Mouse (Mus musculus) right cerebral cortex, postnatal 25 days (tissue): ENCODE data around the gene Plekha7.
"Not testable (repeated sequence)": the region's sequence is repeated elsewhere in the genome, so short reads cannot be mapped to it uniquely, and the experiment has no call there.

Experiments
- DNase-seq: peaks from one replicate; pipeline ENCODE4 v3.0.0; 2022

Plekha7 gene

GRCm38 (mm10) chr7:116125671-116126070 is 182.5 kb downstream of the Plekha7 start:
- no peak for DNase-seq

DNA sequence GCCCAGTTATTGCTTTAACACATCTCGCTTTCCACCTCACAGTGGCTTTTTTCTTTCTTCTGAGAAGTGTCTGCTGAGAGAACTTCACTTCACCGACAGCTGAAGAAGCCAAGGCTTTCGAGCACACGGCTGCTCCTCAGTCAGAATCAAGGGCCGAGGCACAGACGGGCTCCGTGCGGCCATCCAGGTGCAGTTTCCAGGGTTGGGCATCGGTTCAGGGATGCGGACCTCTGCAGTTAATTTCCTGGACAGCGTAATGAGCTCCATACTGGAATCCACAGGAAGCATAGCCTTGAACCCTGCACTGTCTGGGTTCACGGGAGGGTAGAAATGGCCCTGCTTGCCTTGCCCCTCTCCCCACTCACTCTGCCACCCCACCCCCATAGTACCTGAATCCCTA is 184.1 kb downstream of the Plekha7 start:
- DNase-seq = no peak

GRCm38 (mm10) chr7:116123597-116123985 is 184.6 kb downstream of the Plekha7 start:
- no peak for DNase-seq

DNA sequence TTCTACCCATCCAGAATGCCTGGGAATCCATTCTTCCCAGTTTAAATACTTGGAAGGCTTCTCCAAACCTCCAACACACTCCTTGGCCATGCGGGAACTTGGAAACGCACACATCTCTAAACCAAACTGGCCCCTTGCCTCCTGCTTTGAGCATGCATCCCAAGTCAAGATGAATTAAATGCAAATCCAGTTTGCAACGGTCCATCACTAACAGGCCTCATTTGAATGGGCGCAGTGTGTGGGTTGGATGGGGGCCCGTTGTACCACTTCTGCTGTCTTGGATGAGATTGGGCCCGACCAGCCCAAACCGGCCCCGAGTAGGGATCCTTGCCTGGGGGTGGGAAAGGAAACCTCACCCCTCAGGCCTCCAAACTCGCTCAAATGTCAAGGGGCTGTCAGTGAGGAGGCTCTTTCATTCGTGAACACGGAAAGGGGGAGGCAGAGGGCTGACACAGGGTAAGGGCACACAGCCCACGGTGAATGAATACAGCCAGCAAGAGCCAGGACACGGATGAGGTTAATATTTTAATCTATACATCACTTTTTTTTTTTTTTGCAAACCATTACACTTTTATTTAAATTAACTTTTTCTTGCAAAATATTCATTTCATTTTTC is 185.1 kb downstream of the Plekha7 start:
- DNase-seq = peak; percentile 23

GRCm38 (mm10) chr7:116121202-116121601 is 187.0 kb downstream of the Plekha7 start:
- DNase-seq = no peak

DNA sequence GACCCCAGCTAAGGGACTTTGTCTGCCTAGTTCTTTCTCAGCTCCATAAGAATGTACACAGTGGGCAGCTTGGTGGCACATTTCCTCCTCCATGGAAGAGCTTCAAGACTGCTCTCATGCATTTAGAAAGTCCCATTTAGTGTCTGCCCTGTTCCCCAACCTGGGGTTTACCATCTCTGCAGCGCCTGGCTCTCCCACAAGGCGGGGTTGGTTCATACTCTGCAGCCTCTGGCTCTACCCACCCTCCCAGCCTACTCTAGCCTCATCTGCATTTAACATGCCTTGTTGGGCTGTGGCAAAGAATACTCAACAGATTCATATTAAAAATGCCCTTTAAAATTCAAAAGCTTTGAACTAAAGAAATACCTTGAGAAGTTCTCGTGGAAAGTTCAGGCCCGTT is 187.4 kb downstream of the Plekha7 start:
- no peak for DNase-seq

DNA sequence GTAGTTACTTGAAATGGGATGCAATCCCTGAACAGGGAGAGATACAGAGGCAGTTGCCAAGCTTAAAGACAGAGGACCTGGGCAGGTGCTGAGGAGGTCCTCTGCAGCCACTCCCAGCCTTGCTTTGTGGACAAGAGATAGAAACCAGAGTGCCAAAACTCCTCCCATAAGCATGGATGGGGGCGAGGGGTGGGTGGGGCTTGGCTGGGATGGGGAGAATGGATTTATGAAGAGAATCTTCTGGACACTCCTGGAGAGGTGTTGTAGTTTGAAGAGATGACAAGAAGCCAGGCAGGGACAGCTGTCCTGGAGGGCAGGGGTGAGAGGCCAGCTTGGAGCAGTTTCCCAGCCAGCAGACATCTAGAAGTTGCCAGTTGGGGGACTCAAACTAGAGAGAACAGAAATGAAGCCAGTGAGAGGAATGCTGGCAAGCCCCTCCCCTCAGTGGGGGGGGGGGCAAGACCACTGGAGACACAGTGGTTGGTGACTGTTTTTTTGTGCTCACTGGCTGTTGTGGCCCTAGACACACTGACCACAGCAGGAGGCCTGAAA is 188.8 kb downstream of the Plekha7 start:
- DNase-seq = no peak

GRCm38 (mm10) chr7:116115991-116116390 is 192.2 kb downstream of the Plekha7 start:
- DNase-seq = no peak

DNA sequence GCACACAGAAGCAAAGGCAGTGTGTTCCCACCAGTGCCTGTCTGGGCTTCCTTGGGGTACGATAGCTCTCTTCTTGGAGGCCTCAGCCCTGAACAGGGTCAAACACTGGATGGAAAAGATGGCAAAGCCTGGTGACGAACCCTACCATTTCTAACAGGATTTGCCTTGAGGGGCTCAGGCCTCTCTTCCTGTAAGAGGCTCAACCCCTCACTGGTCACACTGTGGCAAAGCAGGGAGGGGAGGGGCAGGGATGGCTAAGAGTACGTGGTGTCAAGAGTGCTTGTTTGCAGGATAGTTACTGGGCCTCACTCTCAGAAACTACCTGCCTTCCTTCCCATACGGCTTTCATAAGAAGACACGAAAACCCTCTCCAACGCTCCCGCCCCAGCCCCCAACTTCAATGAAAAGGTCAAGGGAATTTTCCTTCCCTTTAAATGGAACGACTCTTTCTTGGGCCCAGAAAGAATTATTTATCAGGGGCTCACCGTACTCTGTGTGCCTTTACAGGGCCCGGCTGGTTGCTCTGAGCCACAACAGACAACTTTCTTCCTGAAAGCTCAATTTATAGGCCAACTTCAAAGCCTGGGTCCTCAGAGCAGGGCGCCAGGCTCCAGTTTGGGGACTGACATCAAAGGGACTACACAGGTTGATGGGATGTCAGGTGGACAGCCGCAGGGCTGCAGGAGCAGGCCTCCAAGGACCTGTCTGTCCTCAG is 192.8 kb downstream of the Plekha7 start:
- DNase-seq = no peak

GRCm38 (mm10) chr7:116111546-116111945 is 196.6 kb downstream of the Plekha7 start:
- DNase-seq = no peak

DNA sequence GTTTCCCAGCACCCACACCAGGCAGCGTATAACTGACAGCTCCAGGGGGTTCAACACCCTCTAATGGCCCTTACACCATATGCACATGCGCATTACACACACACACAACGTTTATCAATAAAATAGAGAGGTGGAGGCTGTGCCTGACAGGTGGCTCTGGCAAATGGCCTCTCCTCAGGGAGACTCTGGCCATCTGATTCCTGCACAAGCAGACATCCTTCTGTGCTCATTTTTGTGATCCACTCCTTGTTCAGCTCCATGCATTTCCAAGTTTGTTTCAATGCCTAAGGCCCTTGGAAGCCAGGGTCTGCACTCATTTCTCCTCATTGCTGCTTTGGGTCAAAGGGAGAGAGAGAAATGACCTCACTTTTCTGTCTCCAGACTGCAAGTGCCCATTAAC is 197.5 kb downstream of the Plekha7 start:
- no peak for DNase-seq

- no peak for DNase-seq
Measured at GRCm38 (mm10) chr7:116103091-116103490, 205.1 kb downstream of the Plekha7 start.

DNA sequence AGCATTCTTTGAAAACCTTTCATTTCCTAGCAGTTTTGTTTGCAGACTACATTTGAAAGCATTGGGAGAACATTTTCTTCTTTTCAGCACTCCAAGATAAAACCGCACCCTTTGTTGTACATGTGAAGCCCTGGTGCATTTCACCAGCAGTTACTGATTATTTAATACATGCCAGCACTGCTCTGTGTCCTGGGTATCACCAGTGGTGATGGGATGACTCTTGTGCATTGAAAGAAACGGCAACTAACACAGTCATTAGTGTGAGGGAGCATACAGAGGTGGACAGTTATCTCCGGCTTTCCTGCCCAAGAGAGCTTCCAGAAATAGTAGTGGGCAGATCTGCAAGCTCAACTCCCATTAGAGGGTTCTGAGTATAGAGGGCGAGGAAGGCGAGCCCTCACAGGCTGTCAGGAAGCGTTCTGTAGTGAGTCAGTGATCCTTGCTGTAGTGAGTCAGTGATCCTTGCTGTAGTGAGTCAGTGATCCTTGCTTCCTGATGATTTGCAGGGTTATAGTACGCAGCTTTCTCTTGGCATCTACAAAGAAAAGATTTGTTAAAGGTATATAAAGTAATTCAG is 208.1 kb downstream of the Plekha7 start:
- DNase-seq = no peak

DNA sequence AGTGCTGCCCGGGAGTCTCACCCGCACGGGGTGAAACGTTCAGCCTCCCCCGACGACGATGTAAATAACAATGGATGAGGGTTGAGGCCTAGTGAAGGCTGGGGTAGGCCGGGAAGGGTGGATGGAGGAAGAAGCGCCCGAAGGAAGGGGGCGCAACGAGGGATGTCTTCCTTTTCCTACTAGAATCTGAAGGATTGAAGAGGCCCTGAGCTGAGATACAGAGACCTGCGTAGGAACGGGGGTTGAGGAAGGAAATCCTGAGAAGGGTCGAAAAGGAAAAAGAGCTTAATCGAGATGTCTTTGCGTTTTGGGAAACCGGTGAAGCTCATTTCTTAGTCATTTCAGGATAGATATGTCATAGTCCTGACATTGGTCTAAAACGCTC is 214.7 kb downstream of the Plekha7 start:
- no peak for DNase-seq

- peak; percentile 94 for DNase-seq
Measured at GRCm38 (mm10) chr7:116092710-116093465, 215.3 kb downstream of the Plekha7 start.

GRCm38 (mm10) chr7:116084366-116084765 is 223.8 kb downstream of the Plekha7 start, which contains the start of gene Gm4353:
Gene Gm4353, minus strand, starts transcription at chr7:116084635.
- not testable (repeated sequence) for DNase-seq
